Mouse (Mus musculus) frontal cortex, postnatal 14 days (tissue): ENCODE data around the gene 1700025C18Rik.
A peak's percentile ranks its signal among the peaks of the same experiment; 100 is the strongest.

ENCODE experiments used
- DNase-seq, 2 experiments: peaks; one replicate each; pipeline ENCODE4 v3.0.0; 2022; ENCODE audit warnings: low spot score in 2 of 2

Gene 1700025C18Rik

DNA sequence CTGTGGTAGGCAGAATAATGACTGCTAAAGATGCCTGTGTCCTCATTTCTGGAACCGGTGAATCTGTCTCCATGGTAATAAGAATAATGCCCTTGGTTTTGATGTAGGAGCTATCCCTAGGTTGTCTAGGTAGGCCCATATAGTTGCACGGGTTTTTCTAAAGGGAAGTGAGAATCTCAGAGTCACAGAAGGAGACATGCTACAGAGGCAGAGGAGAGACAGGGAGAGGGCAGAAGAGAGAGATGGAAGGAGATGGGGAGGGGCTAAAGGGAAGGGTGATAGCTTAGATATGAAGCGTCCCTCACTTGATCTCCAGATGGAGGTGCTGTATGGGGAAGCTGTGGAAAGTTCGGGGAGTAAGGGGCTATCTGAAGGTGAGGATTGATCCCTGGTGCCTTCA is 53.1 kb downstream of the 1700025C18Rik start:
- DNase-seq: no peak

DNA sequence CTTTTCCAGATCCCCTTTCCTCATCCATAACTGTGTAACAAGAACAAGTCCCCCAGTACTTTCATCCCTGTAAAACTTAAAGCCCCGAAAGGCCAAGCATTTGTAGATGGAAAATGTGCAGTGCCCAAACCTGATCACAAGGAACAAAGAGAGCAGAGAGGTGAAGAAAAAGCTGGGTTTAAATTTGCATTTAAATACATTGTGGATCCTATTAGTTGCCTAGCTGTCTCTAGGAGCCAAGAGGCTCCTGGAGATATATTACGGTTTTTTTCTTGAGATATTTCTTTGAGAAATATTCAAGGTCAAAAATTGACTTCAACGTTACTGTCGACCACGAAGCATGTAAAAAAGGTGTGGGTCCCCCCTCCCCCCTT is 55.5 kb downstream of the 1700025C18Rik start:
- no peak for DNase-seq

DNA sequence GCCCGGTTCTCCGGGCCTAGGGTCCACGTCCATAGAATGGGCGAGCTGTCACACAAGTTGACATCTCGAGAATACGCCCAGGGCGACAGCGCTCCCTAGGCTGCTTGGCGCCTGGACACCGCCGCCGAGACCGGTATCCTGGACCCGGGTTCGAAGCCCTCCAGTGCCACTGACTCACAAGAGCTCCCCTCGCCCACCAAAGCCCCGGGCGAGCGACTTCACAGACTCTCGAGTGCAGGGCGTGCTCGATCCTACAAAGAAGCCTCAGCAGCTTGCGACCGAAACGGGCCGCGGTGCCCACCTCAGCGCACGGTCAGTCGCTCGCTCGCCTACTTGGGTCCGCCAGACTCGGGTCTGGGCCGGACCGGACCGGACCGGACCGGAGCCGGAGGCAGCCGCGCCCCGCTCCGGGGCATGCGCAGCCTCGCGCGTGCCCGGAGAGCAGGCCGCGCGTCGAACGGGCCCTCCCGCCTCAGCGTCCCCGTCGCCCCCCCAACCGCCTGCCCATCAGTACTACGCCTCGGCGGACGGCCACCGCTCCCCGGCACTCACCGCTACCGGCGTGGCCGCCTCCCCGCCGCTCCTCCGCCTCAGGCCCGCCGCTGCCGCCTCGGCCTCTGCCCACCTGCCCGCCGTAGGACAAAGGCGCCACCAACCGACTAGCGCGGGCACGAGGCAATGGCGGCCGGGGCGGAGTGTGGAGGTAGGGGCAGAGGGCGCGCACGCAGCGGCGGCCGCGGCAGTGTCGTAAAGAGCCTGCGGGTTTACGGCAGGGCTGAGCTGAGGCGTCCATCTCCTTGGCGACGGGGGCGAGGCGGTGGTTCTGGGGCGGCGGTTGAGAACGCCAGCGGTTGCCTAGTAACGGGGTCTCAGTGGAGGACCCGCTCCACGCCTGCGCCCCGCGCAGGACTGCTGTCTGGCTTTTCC is 56.2 kb downstream of the 1700025C18Rik start, which contains the start of gene Ncoa5:
Ncoa5 (minus strand) TSS at position 737 of the 927 bp plus-strand sequence.
- peak; percentile 95 to 97 for DNase-seq

DNA sequence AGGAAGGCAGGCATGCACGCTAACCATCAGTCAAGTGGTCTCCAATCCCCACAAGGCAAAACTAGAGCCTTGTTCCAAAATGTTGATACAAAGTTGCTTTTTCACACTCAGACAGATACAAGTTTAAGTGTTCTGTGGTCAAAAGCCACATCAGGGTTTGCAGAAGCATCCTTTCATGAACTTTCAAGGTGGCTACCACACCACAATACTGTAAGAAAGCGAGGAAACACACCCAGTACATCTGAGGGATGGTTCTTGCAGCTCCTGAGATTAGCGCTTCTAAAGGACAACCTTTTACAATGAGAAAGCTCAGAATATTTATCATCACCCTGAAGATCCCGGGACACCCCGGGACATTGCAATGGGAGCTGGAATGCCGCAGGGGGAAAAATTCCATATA is 57.2 kb downstream of the 1700025C18Rik start:
- no peak for DNase-seq

DNA sequence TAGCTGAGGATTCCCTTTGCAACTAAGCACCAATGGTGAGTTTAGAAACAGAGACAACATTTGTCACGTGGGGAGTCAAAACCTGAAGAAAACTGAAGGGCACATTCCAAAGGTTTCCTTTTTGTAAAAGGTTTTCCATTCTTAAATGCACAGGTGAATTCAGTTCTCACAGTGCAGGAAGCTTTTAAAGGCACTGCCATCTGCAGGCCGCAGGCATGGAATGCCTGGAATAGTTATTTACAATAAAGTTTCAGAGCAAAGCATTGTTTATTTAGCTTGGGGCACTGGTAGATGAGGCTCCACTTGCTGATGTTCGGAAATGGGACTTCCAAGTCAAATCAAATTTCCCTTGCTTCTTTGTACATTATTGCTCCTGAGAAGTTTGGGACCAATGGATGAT is 58.0 kb downstream of the 1700025C18Rik start:
- DNase-seq: no peak
